Mouse (Mus musculus) urinary bladder, adult 2 months (tissue): ENCODE results near the gene Slc2a12. TPM values are rescaled to one million over a fixed set of nuclear protein-coding genes. Genes with fewer than 3 reads are reported as not detected.

Source experiments
- DNase-seq: peaks from one replicate; pipeline ENCODE4 v3.0.0; 2022; ENCODE audit warnings: low spot score
- polyA plus RNA-seq: library from polyadenylated mRNA; depleted of rRNA; stranded (reverse); fragments of >200 nt; gene quantifications from 2 replicates; pipeline ENCODE4 v1.2.3, GENCODE M21; 2012; rRNA removed

Gene Slc2a12
- 9.4 and 12.5 TPM in 2 replicates for polyA plus RNA-seq

GRCm38 (mm10) chr10:22644853-22645491 is at the start of gene Slc2a12:
Gene Slc2a12, plus strand, starts transcription at chr10:22645011.
- peak; percentile 58 for DNase-seq

- no peak for DNase-seq
Measured at GRCm38 (mm10) chr10:22598908-22599480, 45.8 kb upstream of the Slc2a12 start.

GRCm38 (mm10) chr10:22601046-22601445 is 43.8 kb upstream of the Slc2a12 start:
- DNase-seq = no peak

GRCm38 (mm10) chr10:22604801-22605200 is 40.0 kb upstream of the Slc2a12 start:
- no peak for DNase-seq

GRCm38 (mm10) chr10:22608273-22608672 is 36.5 kb upstream of the Slc2a12 start:
- DNase-seq = no peak

- DNase-seq = no peak
Measured at GRCm38 (mm10) chr10:22608799-22609357, 35.9 kb upstream of the Slc2a12 start.

GRCm38 (mm10) chr10:22613301-22613700 is 31.5 kb upstream of the Slc2a12 start:
- DNase-seq = no peak

- DNase-seq = no peak
Measured at GRCm38 (mm10) chr10:22614554-22614953, 30.3 kb upstream of the Slc2a12 start.

- DNase-seq = no peak
Measured at GRCm38 (mm10) chr10:22615309-22615708, 29.5 kb upstream of the Slc2a12 start.

GRCm38 (mm10) chr10:22618842-22619241 is 26.0 kb upstream of the Slc2a12 start:
- no peak for DNase-seq

- DNase-seq = no peak
Measured at GRCm38 (mm10) chr10:22628832-22629231, 16.0 kb upstream of the Slc2a12 start.

- DNase-seq = no peak
Measured at GRCm38 (mm10) chr10:22631103-22631502, 13.7 kb upstream of the Slc2a12 start.

GRCm38 (mm10) chr10:22631528-22631927 is 13.3 kb upstream of the Slc2a12 start:
- no peak for DNase-seq

- DNase-seq = no peak
Measured at GRCm38 (mm10) chr10:22631956-22632355, 12.9 kb upstream of the Slc2a12 start.

GRCm38 (mm10) chr10:22633406-22634306 is 11.2 kb upstream of the Slc2a12 start:
- no peak for DNase-seq

- DNase-seq = no peak
Measured at GRCm38 (mm10) chr10:22637241-22637640, 7.6 kb upstream of the Slc2a12 start.

- no peak for DNase-seq
Measured at GRCm38 (mm10) chr10:22644171-22644570, 640 bp upstream of the Slc2a12 start.

- no peak for DNase-seq
Measured at GRCm38 (mm10) chr10:22648702-22649101, 3.9 kb downstream of the Slc2a12 start.

GRCm38 (mm10) chr10:22653820-22654219 is 9.0 kb downstream of the Slc2a12 start:
- DNase-seq = no peak

GRCm38 (mm10) chr10:22658534-22659385 is 13.9 kb downstream of the Slc2a12 start:
- no peak for DNase-seq

GRCm38 (mm10) chr10:22659386-22659725 is 14.5 kb downstream of the Slc2a12 start:
- no peak for DNase-seq
